Mouse (Mus musculus) liver, adult 2 months (tissue): ENCODE data around the gene Ehmt2. TPM values are rescaled to one million over a fixed set of nuclear protein-coding genes. Genes with fewer than 3 reads are reported as not detected.
"Not testable (repeated sequence)": the region's sequence is repeated elsewhere in the genome, so short reads cannot be mapped to it uniquely, and the experiment has no call there.

ENCODE experiments used
- DNase-seq: peaks from one replicate; pipeline ENCODE4 v3.0.0-alpha.2; 2011; ENCODE audit warnings: low read depth, low spot score; ENCODE audit errors: extremely low read depth
- H3K27ac ChIP-seq: fragments of 200-500 bp; replicated peaks from 2 replicates; pipeline ENCODE4 v1.5.1; 2012; ENCODE audit warnings: low read depth, mild to moderate bottlenecking, control low read depth, inconsistent platforms, low read length; ENCODE audit not compliant: insufficient read depth
- H3K27me3 ChIP-seq: fragments of 200-500 bp; 2 replicates; pipeline ENCODE4 v1.6.1; 2012; ENCODE audit warnings: mild to moderate bottlenecking, moderate library complexity, low read length, inconsistent platforms; ENCODE audit not compliant: control insufficient read depth, insufficient read depth
- H3K36me3 ChIP-seq: fragments of 200-500 bp; 2 replicates; pipeline ENCODE4 v1.6.1; 2012; ENCODE audit warnings: low read length, inconsistent platforms; ENCODE audit not compliant: control insufficient read depth, insufficient read depth
- H3K4me1 ChIP-seq: fragments of 200-500 bp; 2 replicates; pipeline ENCODE4 v1.6.1; 2011; ENCODE audit warnings: low read length; ENCODE audit not compliant: control insufficient read depth, insufficient read depth
- H3K4me3 ChIP-seq: fragments of 200-500 bp; 2 replicates; pipeline ENCODE4 v1.5.1; 2011; ENCODE audit warnings: low read depth, mild to moderate bottlenecking, control low read depth, low read length, moderate library complexity; ENCODE audit not compliant: insufficient read depth
- H3K79me2 ChIP-seq: fragments of 200-500 bp; 2 replicates; pipeline ENCODE4 v1.6.1; 2012; ENCODE audit warnings: inconsistent platforms, mild to moderate bottlenecking, low read length, moderate library complexity; ENCODE audit not compliant: control insufficient read depth, insufficient read depth
- H3K9ac ChIP-seq: fragments of 200-500 bp; 2 replicates; pipeline ENCODE4 v1.6.1; 2012; ENCODE audit warnings: low read depth, mild to moderate bottlenecking, control low read depth, inconsistent platforms, low read length
- CTCF ChIP-seq: fragments of 200-500 bp; IDR thresholded peaks from 2 replicates; pipeline ENCODE4 v1.5.1; 2011; ENCODE audit warnings: low read depth, low read length, control low read depth
- POLR2A ChIP-seq: fragments of 200-500 bp; IDR thresholded peaks from 2 replicates; pipeline ENCODE4 v1.6.1; 2011; ENCODE audit warnings: low read length, control low read depth; ENCODE audit not compliant: insufficient read depth; ENCODE audit errors: extremely low read depth
- WGBS: fragments of 180-500 bp; shearing (Covaris S2); methylation state at CpG from one replicate; pipeline ENCODE4 v1.1.7; 2018; 5-methylcytosine and 5-hydroxymethylcytosine counted together
- polyA plus RNA-seq: library from polyadenylated mRNA; depleted of rRNA; stranded (reverse); fragments of >200 nt; gene quantifications from 2 replicates; pipeline ENCODE4 v1.2.3, GENCODE M21; 2012
- total RNA-seq: library from RNA; depleted of rRNA; stranded (reverse); fragments of >200 nt; gene quantifications from 2 replicates; pipeline ENCODE4 v1.2.3, GENCODE M21; 2014

Gene Ehmt2
- total and polyA plus RNA-seq, 2 experiments: 45.2 to 103 TPM

DNA sequence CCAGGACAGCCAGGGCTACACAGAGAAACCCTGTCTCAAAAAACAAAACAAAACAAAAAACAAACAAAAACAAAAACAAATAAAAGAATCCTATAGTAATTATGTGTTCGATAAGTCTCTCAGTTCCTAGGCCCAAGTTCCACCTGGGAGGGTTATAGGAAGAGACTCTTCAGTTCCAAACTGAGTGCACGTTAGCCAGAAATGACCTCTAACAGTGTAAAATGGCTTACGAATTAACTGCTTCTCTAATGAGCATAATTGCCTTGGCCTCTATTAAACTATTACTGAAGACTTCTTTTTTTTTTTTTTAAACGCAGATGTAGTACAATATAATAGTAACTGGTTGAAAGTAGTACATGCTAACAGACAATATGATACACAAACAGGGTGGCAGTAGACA lies 55.6 kb downstream of the Ehmt2 start:
- Histone ChIP-seq H3K36me3 (peaks cover 7% of the 10 kb centered on the region; the same call in 1 of the 2 replicates), H3K79me2 (peaks cover 5% of the 10 kb centered on the region; the same call in 1 of the 2 replicates), H3K4me3 (no peak overlapping the region), H3K27ac (no peak overlapping the region), H3K27me3 (no peaks in the 10 kb centered on the region), H3K9ac (no peak overlapping the region), H3K4me1 (peaks cover 7% of the 10 kb centered on the region)
- DNase-seq: no peak
- TF ChIP-seq POLR2A (no peak), CTCF (no peak)
- 96% methylated on average over 4 of the region's 4 CpGs for WGBS

DNA sequence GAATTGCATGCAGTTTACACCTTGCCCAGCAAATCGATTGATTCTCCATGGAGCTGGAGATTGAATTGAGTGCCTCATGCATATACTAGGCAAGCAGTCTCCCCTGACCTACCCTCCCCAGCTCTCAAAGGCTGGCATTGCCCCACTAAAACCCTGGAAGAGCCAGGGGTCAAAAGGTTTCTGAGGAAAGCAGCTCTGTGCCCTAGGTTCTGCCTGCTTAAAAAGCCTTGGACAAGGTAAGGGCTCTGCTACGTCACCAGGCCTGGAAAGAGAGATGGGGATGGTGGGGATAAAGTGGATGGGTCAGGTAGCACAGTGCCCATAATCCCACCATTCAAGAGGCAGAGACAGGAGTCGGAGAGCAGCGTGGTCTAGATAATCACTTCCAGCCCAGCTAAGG lies 56.6 kb downstream of the Ehmt2 start:
- peaks cover 7% of the 10 kb centered on the region for H3K4me1 ChIP-seq
- peaks cover 6% of the 10 kb centered on the region; the same call in 1 of the 2 replicates for H3K36me3 ChIP-seq
- WGBS: 93% methylated on average over 4 of the region's 4 CpGs
- peaks cover 5% of the 10 kb centered on the region; the same call in 1 of the 2 replicates for H3K79me2 ChIP-seq
- H3K27ac ChIP-seq: no peak overlapping the region
- H3K27me3 ChIP-seq: no peaks in the 10 kb centered on the region
- H3K4me3 ChIP-seq: no peak overlapping the region
- DNase-seq: no peak
- TF ChIP-seq POLR2A (no peak), CTCF (no peak)
- no peak overlapping the region for H3K9ac ChIP-seq

DNA sequence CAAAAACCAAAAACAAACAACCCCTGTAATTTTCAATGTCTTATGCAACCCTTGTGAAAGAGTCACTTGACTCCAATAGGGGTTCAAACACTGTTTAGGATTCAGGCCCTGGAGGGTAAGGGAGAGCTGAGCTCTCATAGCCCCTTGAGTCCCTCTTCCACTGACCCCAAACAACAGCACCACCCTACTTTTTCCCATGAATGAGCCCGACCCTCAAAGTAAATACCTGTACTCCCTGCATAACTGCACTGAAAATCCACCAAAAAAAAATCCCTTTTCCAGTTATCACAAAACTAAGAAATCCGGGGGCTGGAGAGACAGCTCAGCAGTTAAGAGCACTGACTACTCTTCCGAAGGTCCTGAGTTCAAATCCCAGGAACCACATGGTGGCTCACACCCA lies 57.6 kb downstream of the Ehmt2 start:
- Histone ChIP-seq H3K27me3 (no peaks in the 10 kb centered on the region), H3K4me3 (no peak overlapping the region), H3K9ac (no peak overlapping the region), H3K36me3 (peaks cover 1% of the 10 kb centered on the region; the same call in 1 of the 2 replicates), H3K4me1 (peaks cover 8% of the 10 kb centered on the region), H3K79me2 (peaks cover 5% of the 10 kb centered on the region; the same call in 1 of the 2 replicates), H3K27ac (peak overlapping the region; percentile 40; the same call in 1 of the 2 replicates)
- no peak for DNase-seq
- TF ChIP-seq POLR2A (no peak), CTCF (no peak)
- 89% methylated on average over 3 of the region's 3 CpGs for WGBS

DNA sequence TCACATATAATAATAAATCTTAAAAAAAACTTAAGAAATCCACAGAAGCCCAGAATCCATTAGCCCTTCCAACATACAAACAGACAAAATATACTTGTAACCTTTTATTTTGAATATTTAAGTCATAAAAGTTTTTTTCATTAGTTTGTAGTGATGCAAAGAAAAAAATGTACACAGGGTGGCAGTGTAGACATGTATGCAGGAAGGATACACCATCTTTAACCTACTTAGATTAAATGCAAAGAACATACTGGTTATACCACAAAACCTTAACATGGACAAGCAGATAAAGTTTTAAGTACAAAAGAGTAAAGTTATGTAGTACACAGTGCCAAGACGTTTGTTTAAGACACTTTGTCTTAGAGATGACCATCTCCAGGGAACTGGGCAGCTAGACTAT lies 58.1 kb downstream of the Ehmt2 start:
- 30% methylated on average over 1 of the region's 1 CpGs for WGBS
- DNase-seq: no peak
- no peak overlapping the region for H3K9ac ChIP-seq
- H3K79me2 ChIP-seq: peaks cover 5% of the 10 kb centered on the region; the same call in 1 of the 2 replicates
- no peaks in the 10 kb centered on the region for H3K36me3 ChIP-seq
- no peaks in the 10 kb centered on the region for H3K27me3 ChIP-seq
- no peak overlapping the region for H3K4me3 ChIP-seq
- no peak for TF ChIP-seq CTCF
- TF ChIP-seq POLR2A: no peak
- H3K27ac ChIP-seq: no peak overlapping the region
- peaks cover 7% of the 10 kb centered on the region for H3K4me1 ChIP-seq

DNA sequence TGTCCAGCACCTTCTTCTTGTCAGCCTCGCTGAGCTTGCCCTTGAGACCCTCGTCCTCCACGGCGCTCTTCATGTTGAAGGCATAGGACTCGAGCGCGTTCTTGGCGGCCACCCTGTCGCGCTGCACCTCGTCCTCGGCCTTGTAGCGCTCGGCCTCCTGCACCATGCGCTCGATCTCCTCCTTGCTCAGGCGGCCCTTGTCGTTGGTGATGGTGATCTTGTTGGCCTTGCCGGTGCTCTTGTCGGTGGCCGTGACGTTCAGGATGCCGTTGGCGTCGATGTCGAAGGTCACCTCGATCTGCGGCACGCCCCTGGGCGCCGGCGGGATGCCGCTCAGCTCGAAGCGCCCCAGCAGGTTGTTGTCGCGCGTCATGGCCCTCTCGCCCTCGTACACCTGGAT lies 59.0 kb downstream of the Ehmt2 start:
- not testable (repeated sequence) for H3K36me3 ChIP-seq, DNase-seq, H3K79me2 ChIP-seq, H3K27me3 ChIP-seq, H3K4me1 ChIP-seq, H3K27ac ChIP-seq, H3K9ac ChIP-seq
- 9% methylated on average over 31 of the region's 40 CpGs for WGBS
- peak overlapping the region; percentile 18; the same call in 1 of the 2 replicates for H3K4me3 ChIP-seq

DNA sequence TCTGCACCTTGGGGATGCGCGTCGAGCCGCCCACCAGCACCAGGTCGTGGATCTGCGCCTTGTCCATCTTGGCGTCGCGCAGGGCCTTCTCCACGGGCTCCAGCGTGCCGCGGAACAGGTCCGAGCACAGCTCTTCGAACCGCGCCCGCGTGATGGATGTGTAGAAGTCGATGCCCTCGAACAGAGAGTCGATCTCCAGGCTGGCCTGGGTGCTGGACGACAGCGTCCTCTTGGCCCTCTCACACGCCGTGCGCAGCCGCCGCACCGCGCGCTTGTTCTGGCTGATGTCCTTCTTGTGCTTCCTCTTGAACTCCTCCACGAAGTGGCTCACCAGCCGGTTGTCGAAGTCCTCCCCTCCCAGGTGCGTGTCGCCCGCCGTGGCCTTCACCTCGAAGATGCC lies 59.7 kb downstream of the Ehmt2 start:
- DNase-seq, H3K9ac ChIP-seq, H3K79me2 ChIP-seq, H3K36me3 ChIP-seq, H3K4me3 ChIP-seq, H3K27me3 ChIP-seq, H3K27ac ChIP-seq, H3K4me1 ChIP-seq: not testable (repeated sequence)
- 25% methylated on average over 24 of the region's 40 CpGs for WGBS

DNA sequence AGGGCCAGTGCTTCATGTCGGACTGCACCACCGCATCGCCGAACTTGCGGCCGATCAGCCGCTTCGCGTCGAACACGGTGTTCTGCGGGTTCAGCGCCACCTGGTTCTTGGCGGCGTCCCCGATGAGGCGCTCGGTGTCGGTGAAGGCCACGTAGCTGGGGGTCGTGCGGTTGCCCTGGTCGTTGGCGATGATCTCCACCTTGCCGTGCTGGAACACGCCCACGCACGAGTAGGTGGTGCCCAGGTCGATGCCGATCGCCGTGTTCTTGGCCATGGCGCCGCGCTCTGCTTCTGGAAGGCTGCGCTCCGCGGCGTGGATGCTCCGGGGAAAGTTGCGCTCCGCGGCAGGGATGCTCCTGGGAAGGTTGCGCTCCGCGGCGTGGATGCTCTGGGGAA lies 60.5 kb downstream of the Ehmt2 start:
- not testable (repeated sequence) for H3K4me1 ChIP-seq, H3K27ac ChIP-seq, H3K79me2 ChIP-seq, H3K27me3 ChIP-seq, H3K36me3 ChIP-seq, DNase-seq
- 0% methylated on average over 19 of the region's 47 CpGs for WGBS
- H3K9ac ChIP-seq: peak overlapping the region; percentile 55; the same call in 1 of the 2 replicates
- H3K4me3 ChIP-seq: peak overlapping the region; percentile 52; the same call in 1 of the 2 replicates
